Mouse (Mus musculus) right cerebral cortex, adult 18-20 months (tissue): ENCODE results near the gene Dppa1.
A peak's percentile ranks its signal among the peaks of the same experiment; 100 is the strongest.
"Not testable (repeated sequence)": the region's sequence is repeated elsewhere in the genome, so short reads cannot be mapped to it uniquely, and the experiment has no call there.

Source experiments
- DNase-seq: peaks from one replicate; pipeline ENCODE4 v3.0.0; 2022; ENCODE audit warnings: mixed read lengths

The Dppa1 gene

DNA sequence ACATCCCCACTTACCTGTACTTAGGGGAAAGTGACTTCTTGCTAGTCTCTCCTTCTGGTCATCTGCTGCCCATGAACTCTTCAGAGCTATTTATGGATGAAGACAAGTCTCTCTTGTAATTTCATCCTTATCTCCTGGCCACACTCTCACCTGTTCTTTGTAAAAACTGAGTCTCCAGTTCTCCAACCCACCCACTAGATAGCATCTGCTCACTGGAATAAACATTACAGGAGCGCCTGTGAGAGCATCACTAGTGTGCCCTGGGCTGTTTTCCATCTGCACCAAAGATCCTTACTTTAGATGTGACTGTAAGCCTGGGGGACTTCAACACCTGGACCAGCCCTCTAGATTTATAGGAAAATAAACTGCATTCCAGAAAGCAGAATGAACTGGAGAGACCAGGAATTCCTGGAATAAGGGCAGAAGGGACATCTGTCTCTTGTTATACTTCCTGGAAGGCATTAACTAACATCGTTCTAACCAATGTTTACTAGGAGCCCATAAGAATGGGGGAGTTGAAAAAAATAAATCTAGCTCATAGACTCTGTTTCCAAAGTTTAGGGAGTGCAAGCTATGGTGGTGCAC is at the start of gene Dppa1:
TSS of gene Dppa1 (minus strand) at position 51 of the 585 bp plus-strand sequence.
- DNase-seq = no peak

DNA sequence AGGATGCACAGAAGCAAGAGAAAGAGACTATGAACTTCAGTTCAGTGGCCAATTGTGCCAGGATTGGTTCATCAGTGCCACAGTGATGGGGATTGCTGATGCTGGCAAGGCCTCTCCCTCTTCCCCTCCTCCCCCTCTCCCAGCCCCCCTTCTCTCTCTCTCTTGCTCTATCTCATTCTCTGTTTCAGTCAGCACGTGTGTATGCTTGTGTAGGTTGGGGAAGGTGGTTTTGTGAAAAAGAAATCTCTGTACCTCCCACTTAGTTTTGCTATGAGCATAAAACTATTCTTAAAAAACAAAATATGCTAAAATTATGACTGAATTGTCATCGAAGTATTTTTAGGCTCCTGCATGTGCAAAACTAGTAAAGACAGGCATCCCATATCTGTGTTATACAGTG is 38.9 kb upstream of the Dppa1 start:
- DNase-seq = no peak

DNA sequence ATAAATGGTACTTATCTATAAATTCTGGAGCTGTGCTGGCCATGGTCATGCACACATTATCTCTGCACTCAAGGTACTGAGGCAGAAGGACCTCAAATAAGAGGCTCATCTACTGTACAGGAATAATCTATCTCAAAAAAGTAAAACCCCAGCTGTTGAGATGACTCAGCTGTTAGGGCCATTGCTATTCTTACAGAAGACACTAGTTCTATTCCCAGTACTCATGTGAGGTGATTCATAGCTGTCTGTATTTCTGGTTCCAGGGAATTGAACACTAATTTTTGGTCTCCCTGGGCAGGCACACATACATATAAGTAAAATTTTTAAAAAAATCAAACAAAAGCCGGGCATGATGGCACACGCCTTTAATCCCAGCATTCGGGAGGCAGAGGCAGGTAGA is 38.0 kb upstream of the Dppa1 start:
- peak; percentile 17 for DNase-seq

DNA sequence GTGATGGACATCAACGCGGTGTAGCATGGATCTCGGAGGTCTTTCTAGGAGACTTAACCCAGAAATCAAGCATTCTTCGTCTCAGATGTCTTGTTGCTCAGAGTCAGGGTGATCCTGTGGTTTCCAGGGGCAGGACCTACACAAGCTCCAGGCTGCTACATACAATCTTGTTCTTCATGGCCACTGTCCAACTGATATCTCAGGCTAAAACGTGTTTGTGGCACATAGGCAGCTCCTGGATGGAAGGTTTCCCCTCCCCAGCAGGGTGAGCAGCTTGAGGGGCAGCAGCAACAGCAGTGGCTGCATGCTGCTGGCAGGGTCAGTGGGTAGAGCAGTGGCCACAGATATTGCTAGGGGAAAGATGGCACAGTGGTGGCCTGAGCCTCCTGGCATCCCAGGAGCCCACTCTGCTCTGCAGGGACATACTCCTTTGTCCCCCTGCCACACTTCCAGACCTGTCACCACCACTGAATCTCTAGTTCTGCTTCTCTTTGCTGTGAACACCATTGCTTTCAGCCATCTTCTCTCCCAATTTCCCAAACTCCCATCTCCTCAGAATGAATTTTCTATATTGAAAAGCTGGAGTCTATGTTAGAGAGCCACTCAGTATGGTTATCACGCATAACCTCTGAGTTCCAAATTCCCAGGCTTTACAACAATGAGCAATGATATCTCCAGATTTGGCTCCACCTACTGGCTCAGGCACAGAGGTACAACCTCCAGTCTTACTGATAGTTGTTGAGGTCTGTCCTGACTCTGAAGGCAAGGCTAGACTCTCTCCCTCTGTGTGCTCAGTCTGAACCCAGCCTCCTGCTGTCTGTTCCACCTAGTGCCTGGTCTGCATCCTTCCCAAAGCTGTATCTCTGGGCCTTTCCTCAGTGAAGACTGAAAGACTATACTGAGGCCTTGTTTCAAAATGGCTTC is 36.8 kb upstream of the Dppa1 start:
- peak; percentile 4 for DNase-seq

DNA sequence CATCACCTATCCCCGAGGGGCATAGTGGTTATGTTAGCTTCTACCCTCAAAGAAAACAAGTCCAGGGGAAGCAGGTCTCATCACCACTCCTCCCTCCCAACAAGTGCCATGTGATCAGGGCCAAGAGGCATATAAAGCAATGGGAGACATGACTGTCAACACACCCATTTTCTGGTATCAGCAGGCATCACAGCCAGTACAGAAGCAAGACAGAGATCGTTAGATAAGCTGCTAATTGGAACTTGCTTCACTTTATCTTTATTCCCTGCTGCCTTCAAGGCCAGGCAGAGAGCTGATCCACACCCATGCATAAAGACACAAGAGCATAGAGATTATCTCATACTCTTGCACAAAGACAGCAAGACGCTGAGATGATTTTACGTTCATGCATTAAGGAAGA is 34.2 kb upstream of the Dppa1 start:
- no peak for DNase-seq

DNA sequence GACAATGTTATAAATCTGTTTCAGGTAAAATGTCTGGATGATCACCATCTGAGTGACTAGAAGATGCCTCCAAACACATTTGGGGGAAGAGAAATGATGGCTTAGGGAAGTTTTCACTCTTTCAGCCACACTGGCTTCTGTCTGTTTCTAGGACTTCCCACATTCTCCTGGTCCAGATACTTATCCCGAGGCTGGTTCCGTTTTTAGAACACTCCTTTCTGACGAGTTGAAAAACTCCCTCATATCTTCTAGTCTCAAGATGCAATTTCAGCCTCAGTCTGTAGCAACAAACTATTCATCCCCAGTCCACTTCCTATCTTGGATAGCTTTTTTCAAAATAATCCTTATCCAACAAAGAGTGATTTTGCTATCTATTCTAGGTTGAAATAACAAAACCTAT is 23.4 kb upstream of the Dppa1 start:
- no peak for DNase-seq

DNA sequence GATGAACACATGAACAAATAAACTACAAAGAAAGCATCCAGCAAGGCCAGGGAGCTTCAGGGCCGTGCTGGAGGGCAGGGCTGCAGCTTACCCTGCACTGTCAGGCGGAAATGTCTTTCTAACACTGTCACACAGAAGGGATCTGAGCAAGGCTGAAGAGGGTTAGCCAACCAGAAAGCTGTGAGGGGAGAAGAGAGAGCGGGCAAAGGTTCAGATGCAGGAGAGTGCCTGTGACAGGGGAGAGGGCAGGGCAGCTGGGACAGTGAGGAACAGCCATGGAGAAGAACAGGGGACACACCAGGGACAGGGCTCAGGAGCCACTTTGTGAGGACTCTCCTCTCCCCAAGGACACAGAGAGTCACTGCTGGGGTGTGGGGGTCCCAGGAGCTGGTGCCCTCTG is 20.6 kb upstream of the Dppa1 start:
- DNase-seq = not testable (repeated sequence)

DNA sequence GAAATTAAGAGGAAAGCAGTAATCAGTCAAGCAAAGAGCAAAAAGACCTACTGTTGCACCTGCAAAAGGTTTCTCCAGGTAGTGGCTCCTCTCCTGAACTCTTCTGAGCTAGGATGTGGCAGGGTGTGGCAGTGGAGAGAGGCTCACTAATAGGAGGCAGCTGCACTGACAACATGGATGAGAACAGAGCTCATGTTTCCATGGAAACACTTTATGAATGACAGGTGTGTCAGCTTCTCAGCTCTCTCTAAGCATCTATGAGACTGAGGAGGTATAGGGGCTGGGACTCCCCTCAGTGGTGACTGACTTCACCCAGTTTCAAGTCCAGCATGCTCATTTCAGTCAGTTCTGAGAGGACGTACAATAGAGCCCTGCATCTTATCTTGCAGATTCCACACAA is 15.8 kb upstream of the Dppa1 start:
- no peak for DNase-seq

DNA sequence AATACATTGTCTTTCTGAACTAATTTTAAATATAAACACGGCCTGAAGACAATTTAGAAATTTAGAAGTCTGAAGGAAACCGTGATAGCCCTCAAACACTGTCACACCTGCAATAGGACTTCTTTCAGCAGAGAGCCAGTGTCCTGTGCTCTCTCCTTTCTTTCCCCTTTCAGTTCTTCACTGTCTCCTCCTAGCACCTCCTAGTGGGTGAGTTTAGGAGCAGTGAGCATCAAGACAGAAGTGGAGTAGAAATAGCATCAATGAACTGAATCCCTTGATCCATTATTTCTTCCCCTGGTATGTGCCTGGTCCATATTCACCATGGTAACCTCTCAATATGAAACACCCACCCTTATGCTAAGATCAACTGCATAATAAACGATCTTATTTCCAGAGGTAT is 7.5 kb upstream of the Dppa1 start:
- no peak for DNase-seq

DNA sequence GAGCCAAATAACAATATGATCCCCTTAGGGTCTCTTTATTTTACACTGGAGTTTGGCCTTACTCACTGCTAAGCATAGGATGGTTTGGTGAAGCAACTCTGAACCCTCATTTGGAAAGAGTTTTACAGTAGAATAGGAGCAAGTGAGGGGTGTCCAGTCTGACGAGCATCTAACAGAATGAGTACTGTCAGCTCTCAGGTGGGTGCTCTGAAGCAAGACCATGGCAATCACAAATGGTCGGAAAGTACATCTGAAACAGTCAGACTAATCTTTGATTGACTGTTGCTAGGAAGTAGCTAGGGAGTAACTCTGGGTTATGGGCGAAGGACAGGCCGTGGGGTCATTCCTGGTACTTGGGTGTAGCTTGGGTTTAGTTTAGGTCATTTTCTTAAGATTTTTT is 6.5 kb upstream of the Dppa1 start:
- DNase-seq = not testable (repeated sequence)

DNA sequence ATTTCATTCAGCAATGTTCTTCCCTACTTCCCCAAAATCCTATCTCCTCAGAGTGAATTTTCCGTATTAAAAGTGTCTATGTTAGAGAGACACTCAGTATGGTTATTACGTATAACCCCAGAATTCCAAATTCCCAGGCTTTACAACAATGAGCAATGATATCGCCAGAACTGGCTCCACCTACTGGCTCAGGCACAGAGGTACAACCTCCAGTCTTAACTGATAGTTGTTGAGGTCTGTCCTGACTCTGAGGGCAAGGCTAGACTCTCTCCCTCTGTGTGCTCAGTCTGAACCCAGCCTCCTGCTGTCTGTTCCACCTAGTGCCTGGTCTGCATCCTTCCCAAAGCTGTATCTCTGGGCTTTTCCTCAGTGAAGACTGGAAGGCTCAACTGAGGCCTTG is 2.6 kb upstream of the Dppa1 start:
- DNase-seq = peak; percentile 9

DNA sequence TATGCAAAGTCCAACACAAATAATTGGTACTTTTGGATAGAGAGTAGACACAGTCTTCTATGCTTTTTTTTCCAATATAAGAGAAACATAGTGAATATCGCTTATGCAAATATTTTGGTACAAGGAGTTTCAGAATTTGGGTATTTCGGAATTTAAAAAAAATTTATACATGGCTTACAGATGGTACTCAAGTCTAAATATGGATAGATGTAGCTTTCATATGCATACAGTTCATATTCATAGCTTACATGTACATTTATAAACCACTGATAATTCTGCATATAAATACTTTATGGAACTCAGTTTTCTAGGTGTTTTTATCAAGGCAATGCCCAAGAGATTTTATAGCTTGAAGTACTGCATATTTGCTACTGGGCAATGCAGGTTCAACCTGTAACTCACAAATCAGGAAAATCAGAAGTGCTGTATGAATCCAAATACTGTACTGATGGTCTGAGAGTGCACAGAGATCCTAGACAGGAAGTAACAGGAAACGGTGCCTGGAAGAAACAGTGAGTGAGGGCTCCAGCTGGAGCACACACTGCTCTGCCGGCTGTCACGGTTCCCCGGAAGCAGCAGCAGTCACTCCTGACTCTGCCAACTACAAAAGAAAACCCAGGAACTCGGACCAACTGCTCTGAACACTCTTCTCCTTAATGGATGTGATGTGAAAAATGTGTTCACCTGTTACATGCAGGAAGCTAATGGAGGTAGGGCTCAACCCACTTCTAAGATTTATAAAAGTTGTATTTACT is 8.5 kb downstream of the Dppa1 start:
- DNase-seq = no peak

DNA sequence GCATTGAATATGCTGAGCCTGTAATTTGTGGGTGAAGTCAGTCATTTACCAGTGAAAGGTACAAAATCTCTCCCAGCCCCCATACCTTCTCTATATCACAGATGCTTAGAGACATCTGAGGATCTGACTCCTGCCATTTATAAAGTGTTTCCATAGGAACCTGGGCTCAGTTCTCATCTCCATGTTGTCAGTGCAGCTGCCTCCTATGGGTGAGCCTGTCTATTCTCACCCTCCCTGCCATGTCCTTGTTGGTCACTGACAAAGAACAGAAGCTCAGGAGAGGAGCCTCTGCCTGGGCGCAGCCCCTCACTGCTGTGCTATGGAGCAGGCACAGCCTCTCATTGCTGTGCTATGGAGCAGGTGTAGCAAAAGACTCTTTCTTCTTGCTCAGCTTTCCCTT is 9.1 kb downstream of the Dppa1 start:
- DNase-seq = no peak

DNA sequence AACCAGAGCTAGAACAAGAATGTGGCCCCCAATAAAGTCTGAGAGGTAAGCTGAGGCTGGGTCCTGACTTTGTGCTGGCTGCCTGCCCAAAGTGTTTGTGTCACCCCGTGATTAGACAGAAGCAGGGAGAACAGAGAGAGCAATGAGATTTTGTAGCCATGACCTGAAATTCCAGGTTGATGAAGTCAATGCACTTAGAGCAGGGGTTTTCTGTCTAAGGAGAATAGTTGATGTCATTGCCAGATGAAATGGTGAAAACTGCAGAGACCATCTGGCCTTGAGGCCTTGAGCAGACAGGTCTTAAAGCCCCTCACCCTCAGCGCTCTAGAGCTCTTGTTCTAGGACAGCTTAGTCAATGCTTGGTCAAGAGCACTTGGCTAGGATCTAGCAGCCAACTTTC is 36.6 kb downstream of the Dppa1 start:
- no peak for DNase-seq

DNA sequence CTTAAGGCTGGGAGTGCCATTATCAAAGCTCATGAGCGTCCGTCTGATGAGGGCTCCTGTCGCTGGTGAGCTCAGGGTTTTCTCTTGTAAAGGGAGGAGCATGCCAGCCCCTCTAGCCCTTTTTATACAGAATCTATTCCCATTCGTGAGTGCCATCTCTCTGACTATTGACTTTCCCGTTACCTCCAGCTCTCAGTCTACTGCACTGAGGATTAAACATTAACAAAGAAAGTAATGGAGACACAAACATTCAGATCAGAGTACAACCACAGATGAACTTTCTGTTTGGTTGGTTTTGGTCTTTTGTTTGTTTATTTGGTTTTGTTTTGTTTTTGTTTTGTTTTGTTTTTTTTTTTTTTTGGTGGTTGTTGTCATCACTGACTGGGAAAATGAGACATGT is 46.3 kb downstream of the Dppa1 start:
- no peak for DNase-seq

DNA sequence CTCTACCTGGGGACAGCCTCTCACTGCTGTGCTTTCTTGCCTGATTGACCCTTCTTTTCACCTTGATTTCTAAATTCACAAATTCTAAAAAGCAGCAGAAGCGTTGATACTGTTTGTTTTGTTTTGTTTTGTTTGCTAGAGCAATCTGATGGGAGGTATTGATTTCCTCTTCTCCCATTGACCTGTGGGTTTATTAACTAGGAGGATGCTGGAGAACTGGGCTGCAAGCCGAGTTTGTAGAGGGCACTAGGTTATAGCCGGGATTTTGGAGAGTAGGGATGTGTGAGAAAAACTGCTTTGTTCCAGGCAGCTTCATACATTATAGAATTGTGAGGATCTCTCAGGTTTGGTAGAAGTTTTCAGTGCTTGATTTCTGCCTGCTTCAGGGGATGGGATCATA is 48.6 kb downstream of the Dppa1 start:
- no peak for DNase-seq

DNA sequence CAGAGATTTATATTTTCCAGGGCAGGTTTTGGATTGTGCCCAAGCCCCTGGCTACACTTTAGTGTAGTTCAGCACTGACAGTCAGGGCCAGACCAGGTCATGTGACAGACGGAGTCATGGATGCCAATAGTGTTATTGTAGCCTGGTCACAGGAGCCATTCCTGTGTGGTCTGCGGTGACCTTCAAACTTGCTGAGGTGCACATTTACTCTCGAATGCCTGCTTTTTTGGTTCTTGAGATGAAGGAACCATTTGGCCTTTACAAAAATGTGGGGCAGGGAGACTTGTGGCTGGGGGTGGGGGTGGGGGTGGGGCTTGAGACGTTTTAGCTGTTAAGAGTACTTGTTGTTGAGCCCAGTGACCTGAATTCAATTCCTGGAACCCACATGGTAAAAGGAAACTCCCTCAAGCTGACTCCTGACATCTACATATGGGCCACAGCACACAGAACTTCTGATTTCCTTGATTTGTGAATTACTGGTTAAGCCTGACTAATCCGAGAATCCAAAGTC is 50.2 kb downstream of the Dppa1 start:
- no peak for DNase-seq

DNA sequence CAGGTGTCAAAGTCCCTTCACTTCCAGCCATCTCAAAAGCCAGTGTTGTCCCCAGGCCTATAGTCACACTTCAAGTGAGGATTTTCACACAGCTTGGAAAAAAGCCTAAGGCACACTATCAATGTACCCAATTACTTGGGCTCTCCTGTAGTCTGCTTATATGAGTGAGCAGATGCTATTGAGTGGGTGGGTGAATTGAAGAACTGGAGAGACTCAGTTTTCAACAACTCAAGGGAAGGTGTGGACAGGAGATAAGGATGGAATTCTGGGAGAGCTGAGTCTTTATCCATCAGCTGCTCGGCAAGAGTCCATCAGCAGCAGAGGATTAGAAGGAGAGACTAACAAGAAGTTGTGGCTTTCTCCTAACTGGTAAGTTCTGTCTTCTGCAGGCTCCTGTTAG is 57.7 kb downstream of the Dppa1 start, which contains the start of gene BC053393:
TSS of gene BC053393 (plus strand) at position 210 of the 400 bp plus-strand sequence.
- DNase-seq = peak; percentile 35

DNA sequence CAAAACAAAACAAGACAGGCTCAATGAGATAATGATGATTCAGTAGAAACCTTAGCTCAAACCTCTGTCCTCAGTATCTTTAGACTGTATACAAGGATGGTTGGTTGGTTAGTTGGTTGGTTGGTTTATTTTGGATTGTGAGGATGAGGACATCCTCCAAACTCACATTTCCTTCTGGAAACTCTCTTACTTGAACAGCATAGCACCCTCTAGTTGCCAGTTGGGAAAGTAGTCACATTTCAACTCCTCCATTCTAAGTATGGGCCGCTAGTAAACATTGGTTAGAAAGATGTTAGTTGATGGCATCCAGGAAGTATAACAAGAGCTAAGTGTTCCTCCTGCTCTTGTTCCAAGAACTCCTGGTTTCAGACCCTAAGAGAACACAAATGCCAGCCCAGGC is 60.0 kb downstream of the Dppa1 start:
- DNase-seq = no peak

DNA sequence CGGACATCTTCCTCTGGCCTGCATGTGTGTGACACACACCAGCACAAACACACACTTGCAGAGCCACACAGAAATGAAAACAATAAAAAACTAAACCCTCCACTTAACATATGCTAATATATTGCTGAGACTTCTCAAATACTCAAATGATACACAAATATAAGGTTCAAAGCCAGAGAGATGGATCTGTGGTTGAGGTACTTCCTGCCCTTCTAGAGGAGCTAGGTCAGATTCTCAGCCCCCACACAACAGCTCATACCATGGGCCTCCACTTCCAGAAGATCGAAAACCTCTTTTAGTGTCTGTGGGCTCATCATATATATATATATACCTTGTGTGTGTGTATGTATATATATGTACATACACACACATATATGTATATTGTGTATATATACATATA is 63.1 kb downstream of the Dppa1 start:
- DNase-seq = no peak

DNA sequence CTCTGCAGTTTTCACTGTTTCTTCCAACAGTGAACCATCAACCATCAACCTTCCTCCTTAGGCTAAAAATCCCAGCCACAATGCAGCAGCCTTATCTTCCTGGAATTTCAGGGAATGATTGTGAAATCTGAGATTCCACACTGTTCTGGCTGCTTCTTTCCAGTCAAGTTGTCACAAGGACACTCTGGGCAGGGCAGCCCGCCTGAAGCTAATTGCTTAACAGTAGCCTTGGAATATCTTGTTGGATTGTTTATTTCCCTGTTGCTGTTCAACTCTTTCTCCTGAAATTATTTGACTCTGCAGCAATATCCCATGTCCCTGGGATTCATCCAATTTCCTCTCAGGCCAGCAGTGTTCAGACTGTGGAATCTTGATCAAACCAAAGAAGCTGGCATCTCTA is 64.4 kb downstream of the Dppa1 start:
- no peak for DNase-seq

DNA sequence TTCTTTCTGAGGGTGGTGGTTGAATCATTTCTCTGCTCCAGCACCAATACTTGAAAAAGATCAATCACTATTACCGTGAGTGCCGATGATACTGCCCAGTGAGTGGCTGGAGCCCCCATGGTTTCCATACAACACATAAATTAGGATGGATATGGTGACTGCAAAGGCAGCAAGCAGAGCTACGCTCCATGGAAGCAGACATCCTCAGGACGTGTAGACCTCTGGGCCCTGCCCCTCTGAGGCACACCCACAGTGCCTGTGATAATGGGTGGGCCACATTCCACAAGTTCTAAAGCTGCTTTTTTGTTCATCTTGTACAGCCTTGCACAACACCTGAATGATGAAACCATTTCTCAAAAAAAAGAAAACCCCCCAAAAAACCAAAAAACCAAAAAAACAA is 68.0 kb downstream of the Dppa1 start:
- no peak for DNase-seq
